Mouse (Mus musculus): ENCODE data around the gene Csrnp3. TPM values are rescaled to one million over a fixed set of nuclear protein-coding genes. Genes with fewer than 3 reads are reported as not detected.
A peak's percentile ranks its signal among the peaks of the same experiment; 100 is the strongest.

Csrnp3 gene
- polyA plus RNA-seq, 1 experiment from 2014 or later = 3.1 TPM

DNA sequence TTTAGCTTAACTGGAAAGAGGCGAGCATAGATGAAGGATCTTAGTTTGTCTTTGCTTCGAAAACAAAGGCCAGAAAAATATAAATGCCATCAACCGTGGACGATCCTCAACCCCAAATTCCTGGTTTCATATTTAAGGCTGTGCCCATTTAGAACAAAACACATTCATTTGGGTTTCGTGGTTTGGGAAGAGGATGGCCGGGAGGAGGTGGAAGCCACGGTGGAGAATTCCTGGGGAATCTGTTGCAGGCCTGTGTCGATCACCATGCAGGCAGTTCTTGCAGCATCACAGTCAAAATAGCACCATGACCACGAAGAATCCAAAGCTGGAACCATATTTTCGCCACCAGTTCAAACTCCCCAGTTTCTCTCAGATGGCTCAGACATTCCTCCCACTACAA is 217.7 kb downstream of the Csrnp3 start:
- Histone ChIP-seq H3K4me2 (ENCODE audit: low read depth, low read length) (no peak overlapping the region), H3K9ac (ENCODE audit: low read depth, low read length) (no peak overlapping the region), H3K4me1 (ENCODE audit: control insufficient read depth, insufficient read depth, low read length) (no peaks in the 10 kb centered on the region), H3K36me3 (ENCODE audit: control insufficient read depth, insufficient read depth, low read length) (no peaks in the 10 kb centered on the region), H3K27ac (replicated peaks; ENCODE audit: low read depth, low read length) (no peak overlapping the region), H3K4me3 (ENCODE audit: low read depth, low read length) (no peak overlapping the region), H3K9me3 (ENCODE audit: control insufficient read depth, low read length) (no peaks in the 10 kb centered on the region), H3K27me3 (replicated peaks; ENCODE audit: control insufficient read depth, insufficient read depth, low read length) (peaks cover 3% of the 10 kb centered on the region; the same call in 1 of the 2 replicates)
- peak; percentile 30 for DNase-seq (ENCODE audit: low spot score)
- ATAC-seq (ENCODE audit: low read depth) = peak; percentile 33; the same call in 1 of the 2 replicates
- 70% methylated on average over 10 of the region's 10 CpGs for WGBS

DNA sequence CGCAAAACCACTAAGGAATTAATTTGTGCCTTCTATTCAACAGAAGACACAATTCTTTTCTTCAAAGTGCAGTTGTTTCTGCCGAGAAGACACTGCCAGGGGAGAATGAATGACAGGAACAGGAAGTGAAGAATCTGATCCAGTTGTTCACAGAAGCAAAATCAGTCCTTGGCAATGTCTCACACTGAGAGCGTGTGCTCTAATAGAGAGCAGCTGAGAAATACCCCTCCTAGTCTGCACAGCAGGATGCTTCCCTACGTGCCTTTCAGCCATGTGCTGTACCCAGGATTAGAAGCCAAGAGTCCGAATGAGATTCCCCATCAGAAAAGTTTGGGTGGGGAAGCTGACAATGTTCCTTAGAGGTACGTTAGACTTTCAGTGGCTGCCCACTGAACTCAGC is 223.9 kb downstream of the Csrnp3 start:
- no peak overlapping the region for H3K9ac ChIP-seq (ENCODE audit: low read depth, low read length)
- DNase-seq (ENCODE audit: low spot score) (peak; percentile 82), ATAC-seq (ENCODE audit: low read depth) (peak; percentile 68; the same call in 1 of the 2 replicates)
- H3K27me3 ChIP-seq (replicated peaks; ENCODE audit: control insufficient read depth, insufficient read depth, low read length) = peaks cover 3% of the 10 kb centered on the region; the same call in 1 of the 2 replicates
- no peak overlapping the region for H3K4me3 ChIP-seq (ENCODE audit: low read depth, low read length)
- H3K9me3 ChIP-seq (ENCODE audit: control insufficient read depth, low read length) = no peaks in the 10 kb centered on the region
- no peak overlapping the region for H3K4me2 ChIP-seq (ENCODE audit: low read depth, low read length)
- H3K4me1 ChIP-seq (ENCODE audit: control insufficient read depth, insufficient read depth, low read length) = no peaks in the 10 kb centered on the region
- H3K36me3 ChIP-seq (ENCODE audit: control insufficient read depth, insufficient read depth, low read length) = no peaks in the 10 kb centered on the region
- H3K27ac ChIP-seq (replicated peaks; ENCODE audit: low read depth, low read length) = no peak overlapping the region
- 22% methylated on average over 6 of the region's 6 CpGs for WGBS

DNA sequence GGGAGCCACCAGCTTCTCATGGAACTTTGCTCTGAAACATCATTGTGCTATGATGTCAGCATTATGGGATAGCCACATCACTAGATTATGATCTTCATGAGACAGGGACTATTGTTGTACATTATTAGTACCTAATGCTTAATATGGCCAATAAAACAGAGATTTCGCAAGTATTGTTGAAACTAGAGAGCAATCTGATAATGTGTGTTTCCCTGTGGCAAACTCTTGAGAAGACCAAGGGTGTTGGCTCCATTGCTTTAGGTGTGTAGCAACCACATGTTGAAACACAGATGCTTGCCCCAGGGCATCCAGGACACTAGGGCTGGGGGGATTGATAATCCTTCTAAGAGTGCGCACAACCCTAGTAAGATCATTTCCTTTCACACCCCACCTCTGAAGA is 235.2 kb downstream of the Csrnp3 start:
- H3K36me3 ChIP-seq (ENCODE audit: control insufficient read depth, insufficient read depth, low read length) = no peaks in the 10 kb centered on the region
- WGBS = 96% methylated on average over 2 of the region's 2 CpGs
- 0 out of 2 replicates have a peak, but pooled peaks cover 5% of the 10 kb centered on the region for H3K27me3 ChIP-seq (replicated peaks; ENCODE audit: control insufficient read depth, insufficient read depth, low read length)

More for the DNA sequence above, 235.2 kb downstream of the Csrnp3 start:
- no peaks in the 10 kb centered on the region for H3K4me1 ChIP-seq (ENCODE audit: control insufficient read depth, insufficient read depth, low read length)
- H3K4me2 ChIP-seq (ENCODE audit: low read depth, low read length) = no peak overlapping the region
- no peak overlapping the region for H3K27ac ChIP-seq (replicated peaks; ENCODE audit: low read depth, low read length)
- H3K4me3 ChIP-seq (ENCODE audit: low read depth, low read length) = no peak overlapping the region
- no peaks in the 10 kb centered on the region for H3K9me3 ChIP-seq (ENCODE audit: control insufficient read depth, low read length)
- no peak overlapping the region for H3K9ac ChIP-seq (ENCODE audit: low read depth, low read length)
- DNase-seq (ENCODE audit: low spot score) (no peak), ATAC-seq (ENCODE audit: low read depth) (no peak)

Other genes with a start within 250 kb of the Csrnp3 start
- 5.5 and 5.7 TPM in 2 replicates for gene Scn2a, start 225.0 kb upstream of the Csrnp3 start, polyA plus RNA-seq (2014; fragmentation: Nextera tagmentation; extraction: Ambion mirVana)

Data from embryonic facial prominence, embryonic 14.5 days (tissue).